Comparison of ENCODE assay signal across 16 mouse cellular contexts in genomic region chr9:39877541-39878396, GRCm38 (mm10). TPM values are rescaled to one million over a fixed set of nuclear protein-coding genes. Genes with fewer than 3 reads are reported as not detected.
DNase-seq lines count a peak whose midpoint lies in the region; ATAC-seq lines count a peak whose summit lies in the region.
"Not testable (repeated sequence)": the region's sequence is repeated elsewhere in the genome, so short reads cannot be mapped to it uniquely, and the experiment has no call there.
"Had no signal": no experiment of that assay in that cellular context is flagged by ENCODE, and none has a peak within 500 bp of the region (broad histone marks: within the 10 kb centered on the region; RNA-seq: fewer than 3 reads in every experiment).

No protein-coding gene starts in this region.

- not testable (repeated sequence) for DNase-seq in forebrain, embryonic 14.5 days (ENCODE audit: low spot score); midbrain, embryonic 11.5 days (ENCODE audit: low spot score, missing footprints)

- H3K36me3 ChIP-seq in forebrain, embryonic 14.5 days (ENCODE audit: control insufficient read depth, insufficient read depth, low read length); hindbrain, embryonic 12.5 days; hindbrain, embryonic 16.5 days (ENCODE audit: control insufficient read depth, insufficient read depth, low read length); midbrain, embryonic 11.5 days (ENCODE audit: control insufficient read depth, insufficient read depth, low read length); midbrain, embryonic 15.5 days (replicated peaks); neural tube, embryonic 13.5 days; stomach, embryonic 15.5 days: not testable (repeated sequence)

- not testable (repeated sequence) for H3K9me3 ChIP-seq in forebrain, embryonic 14.5 days (replicated peaks; ENCODE audit: control insufficient read depth, low read length); hindbrain, embryonic 12.5 days (replicated peaks); hindbrain, embryonic 16.5 days (ENCODE audit: control insufficient read depth, low read length); midbrain, embryonic 11.5 days (ENCODE audit: control insufficient read depth, low read length); midbrain, embryonic 15.5 days; neural tube, embryonic 13.5 days; stomach, embryonic 15.5 days

- not testable (repeated sequence) for H3K9ac ChIP-seq in forebrain, embryonic 14.5 days (ENCODE audit: low read length); hindbrain, embryonic 12.5 days; hindbrain, embryonic 16.5 days (ENCODE audit: low read depth, low read length); midbrain, embryonic 11.5 days (ENCODE audit: low read length); midbrain, embryonic 15.5 days; neural tube, embryonic 13.5 days; stomach, embryonic 15.5 days

- H3K4me2 ChIP-seq in forebrain, embryonic 14.5 days (ENCODE audit: low read length); hindbrain, embryonic 12.5 days (replicated peaks); hindbrain, embryonic 16.5 days (ENCODE audit: low read length); midbrain, embryonic 11.5 days; midbrain, embryonic 15.5 days; neural tube, embryonic 13.5 days; stomach, embryonic 15.5 days: not testable (repeated sequence)

- peak; percentile 76; the same call in 1 of the 2 replicates for ATAC-seq in forebrain, embryonic 14.5 days
- ATAC-seq in hindbrain, embryonic 12.5 days (ENCODE audit: low FRiP score): peak; percentile 81
- ATAC-seq in hindbrain, embryonic 16.5 days: peak; percentile 97
- peak; percentile 81; the same call in 1 of the 2 replicates for ATAC-seq in midbrain, embryonic 11.5 days (ENCODE audit: low FRiP score)
- ATAC-seq in midbrain, embryonic 15.5 days (replicated peaks): peak; percentile 99
- ATAC-seq in neural tube, embryonic 13.5 days (ENCODE audit: low read depth): peak; percentile 89
- ATAC-seq in stomach, embryonic 15.5 days (ENCODE audit: insufficient read depth, low FRiP score, low read depth): peak; percentile 68; the same call in 1 of the 2 replicates

- not testable (repeated sequence) for H3K4me1 ChIP-seq in forebrain, embryonic 14.5 days (ENCODE audit: control insufficient read depth, insufficient read depth, low read length); hindbrain, embryonic 12.5 days; hindbrain, embryonic 16.5 days (ENCODE audit: control insufficient read depth, insufficient read depth, low read depth, low read length); midbrain, embryonic 11.5 days (ENCODE audit: control insufficient read depth, insufficient read depth, low read length); midbrain, embryonic 15.5 days; neural tube, embryonic 13.5 days (replicated peaks); stomach, embryonic 15.5 days

- not testable (repeated sequence) for H3K4me3 ChIP-seq in forebrain, embryonic 14.5 days (ENCODE audit: low read depth, low read length); hindbrain, embryonic 12.5 days; hindbrain, embryonic 16.5 days (ENCODE audit: low read length); midbrain, embryonic 11.5 days (ENCODE audit: low read depth, low read length); midbrain, embryonic 15.5 days; neural tube, embryonic 13.5 days; stomach, embryonic 15.5 days (replicated peaks)

- no CpG with 5 or more reads among the region's 4 CpGs for WGBS in forebrain, embryonic 14.5 days
- no CpG with 5 or more reads among the region's 4 CpGs for WGBS in hindbrain, embryonic 12.5 days
- WGBS in hindbrain, embryonic 16.5 days: no CpG with 5 or more reads among the region's 4 CpGs
- no CpG with 5 or more reads among the region's 4 CpGs for WGBS in midbrain, embryonic 11.5 days
- no CpG with 5 or more reads among the region's 4 CpGs for WGBS in midbrain, embryonic 15.5 days
- no CpG with 5 or more reads among the region's 4 CpGs for WGBS in neural tube, embryonic 13.5 days
- no CpG with 5 or more reads among the region's 4 CpGs for WGBS in stomach, embryonic 15.5 days

- H3K27me3 ChIP-seq in forebrain, embryonic 14.5 days (replicated peaks; ENCODE audit: control insufficient read depth, insufficient read depth, low read length); hindbrain, embryonic 12.5 days; hindbrain, embryonic 16.5 days (replicated peaks; ENCODE audit: control insufficient read depth, insufficient read depth, low read length); midbrain, embryonic 11.5 days (ENCODE audit: control insufficient read depth, insufficient read depth, low read length); midbrain, embryonic 15.5 days (replicated peaks); neural tube, embryonic 13.5 days; stomach, embryonic 15.5 days (replicated peaks): not testable (repeated sequence)

- not testable (repeated sequence) for H3K27ac ChIP-seq in forebrain, embryonic 14.5 days (ENCODE audit: low read depth, low read length); hindbrain, embryonic 12.5 days; hindbrain, embryonic 16.5 days (ENCODE audit: low read depth, low read length); midbrain, embryonic 11.5 days (ENCODE audit: low read depth, low read length); midbrain, embryonic 15.5 days; neural tube, embryonic 13.5 days (replicated peaks); stomach, embryonic 15.5 days

RNA-seq across cellular contexts. Expression of gene Olfr972, which starts 11.5 kb away (rescaled TPM):
- polyA plus RNA-seq in forebrain, embryonic 14.5 days (2014; fragmentation: Nextera tagmentation; extraction: Ambion mirVana): not detected in 2 replicates
- not detected in 2 replicates for polyA plus RNA-seq in hindbrain, embryonic 12.5 days (2016; fragmentation: Nextera tagmentation; extraction: Ambion mirVana)
- not detected in 2 replicates for polyA plus RNA-seq in hindbrain, embryonic 16.5 days (2015; fragmentation: Nextera tagmentation; extraction: Ambion mirVana)
- not detected in 2 replicates for polyA plus RNA-seq in midbrain, embryonic 11.5 days (2014; fragmentation: Nextera tagmentation; extraction: Ambion mirVana)
- not detected in 2 replicates for polyA plus RNA-seq in midbrain, embryonic 15.5 days (2015; fragmentation: Nextera tagmentation; extraction: Ambion mirVana)
- not detected in 2 replicates for polyA plus RNA-seq in neural tube, embryonic 13.5 days (2015; fragmentation: Nextera tagmentation; extraction: Ambion mirVana)
- not detected in 2 replicates for polyA plus RNA-seq in stomach, embryonic 15.5 days (2015; fragmentation: Nextera tagmentation; extraction: Ambion mirVana)
- polyA plus RNA-seq: activated CD4-positive, CD25-positive, alpha-beta regulatory T cell, adult 4 months; cortical plate, adult 2 months; forebrain, embryonic 11.5 days; gonadal fat pad, adult 2 months; heart, adult 2 months; heart, embryonic 11.5 days; heart, embryonic 15.5 days; Patski had no signal

RNA-seq across cellular contexts. Expression of gene Olfr229, which starts 29.4 kb away (rescaled TPM):
- not detected in 2 replicates for polyA plus RNA-seq in forebrain, embryonic 14.5 days (2014; fragmentation: Nextera tagmentation; extraction: Ambion mirVana)
- not detected in 2 replicates for polyA plus RNA-seq in hindbrain, embryonic 12.5 days (2016; fragmentation: Nextera tagmentation; extraction: Ambion mirVana)
- polyA plus RNA-seq in hindbrain, embryonic 16.5 days (2015; fragmentation: Nextera tagmentation; extraction: Ambion mirVana): not detected in 2 replicates
- polyA plus RNA-seq in midbrain, embryonic 11.5 days (2014; fragmentation: Nextera tagmentation; extraction: Ambion mirVana): not detected in 2 replicates
- not detected in 2 replicates for polyA plus RNA-seq in midbrain, embryonic 15.5 days (2015; fragmentation: Nextera tagmentation; extraction: Ambion mirVana)
- not detected in 2 replicates for polyA plus RNA-seq in neural tube, embryonic 13.5 days (2015; fragmentation: Nextera tagmentation; extraction: Ambion mirVana)
- polyA plus RNA-seq in stomach, embryonic 15.5 days (2015; fragmentation: Nextera tagmentation; extraction: Ambion mirVana): not detected in 2 replicates
- polyA plus RNA-seq: activated CD4-positive, CD25-positive, alpha-beta regulatory T cell, adult 4 months; cortical plate, adult 2 months; embryonic facial prominence, embryonic 12.5 days; forebrain, embryonic 11.5 days; gonadal fat pad, adult 2 months; heart, adult 2 months; heart, embryonic 11.5 days; heart, embryonic 15.5 days; Patski had no signal

RNA-seq across cellular contexts. Expression of gene Olfr971, which starts 41.1 kb away (rescaled TPM):
- polyA plus RNA-seq in forebrain, embryonic 14.5 days (2014; fragmentation: Nextera tagmentation; extraction: Ambion mirVana): not detected in 2 replicates
- not detected in 2 replicates for polyA plus RNA-seq in hindbrain, embryonic 12.5 days (2016; fragmentation: Nextera tagmentation; extraction: Ambion mirVana)
- polyA plus RNA-seq in hindbrain, embryonic 16.5 days (2015; fragmentation: Nextera tagmentation; extraction: Ambion mirVana): not detected in 2 replicates
- polyA plus RNA-seq in midbrain, embryonic 11.5 days (2014; fragmentation: Nextera tagmentation; extraction: Ambion mirVana): not detected in 2 replicates
- not detected in 2 replicates for polyA plus RNA-seq in midbrain, embryonic 15.5 days (2015; fragmentation: Nextera tagmentation; extraction: Ambion mirVana)
- polyA plus RNA-seq in neural tube, embryonic 13.5 days (2015; fragmentation: Nextera tagmentation; extraction: Ambion mirVana): not detected in 2 replicates
- not detected in 2 replicates for polyA plus RNA-seq in stomach, embryonic 15.5 days (2015; fragmentation: Nextera tagmentation; extraction: Ambion mirVana)
- polyA plus RNA-seq: activated CD4-positive, CD25-positive, alpha-beta regulatory T cell, adult 4 months; cortical plate, adult 2 months; embryonic facial prominence, embryonic 12.5 days; forebrain, embryonic 11.5 days; gonadal fat pad, adult 2 months; heart, adult 2 months; heart, embryonic 11.5 days; heart, embryonic 15.5 days; Patski had no signal

RNA-seq across cellular contexts. Expression of gene Olfr974, which starts 59.5 kb away (rescaled TPM):
- not detected in 2 replicates for polyA plus RNA-seq in forebrain, embryonic 14.5 days (2014; fragmentation: Nextera tagmentation; extraction: Ambion mirVana)
- polyA plus RNA-seq in hindbrain, embryonic 12.5 days (2016; fragmentation: Nextera tagmentation; extraction: Ambion mirVana): not detected in 2 replicates
- polyA plus RNA-seq in hindbrain, embryonic 16.5 days (2015; fragmentation: Nextera tagmentation; extraction: Ambion mirVana): not detected in 2 replicates
- not detected in 2 replicates for polyA plus RNA-seq in midbrain, embryonic 11.5 days (2014; fragmentation: Nextera tagmentation; extraction: Ambion mirVana)
- not detected in 2 replicates for polyA plus RNA-seq in midbrain, embryonic 15.5 days (2015; fragmentation: Nextera tagmentation; extraction: Ambion mirVana)
- polyA plus RNA-seq in neural tube, embryonic 13.5 days (2015; fragmentation: Nextera tagmentation; extraction: Ambion mirVana): not detected in 2 replicates
- polyA plus RNA-seq in stomach, embryonic 15.5 days (2015; fragmentation: Nextera tagmentation; extraction: Ambion mirVana): not detected in 2 replicates
- polyA plus RNA-seq: cortical plate, adult 2 months; embryonic facial prominence, embryonic 12.5 days; forebrain, embryonic 11.5 days; gonadal fat pad, adult 2 months; heart, adult 2 months; heart, embryonic 11.5 days; heart, embryonic 15.5 days; Patski had no signal
